Mouse (Mus musculus) cerebellum, postnatal 25 days (tissue): Measurements from ENCODE around the gene Il12rb1.

ENCODE experiments used
- DNase-seq, 2 experiments: peaks; one replicate each; pipeline ENCODE4 v3.0.0; 2021; ENCODE audit warnings: mixed read lengths in 2 of 2

Il12rb1 gene

GRCm38 (mm10) chr8:70832371-70832770 is 24.1 kb downstream of the Il12rb1 start:
- DNase-seq = no peak

GRCm38 (mm10) chr8:70833018-70833482 is 24.8 kb downstream of the Il12rb1 start:
- no peak for DNase-seq

DNA sequence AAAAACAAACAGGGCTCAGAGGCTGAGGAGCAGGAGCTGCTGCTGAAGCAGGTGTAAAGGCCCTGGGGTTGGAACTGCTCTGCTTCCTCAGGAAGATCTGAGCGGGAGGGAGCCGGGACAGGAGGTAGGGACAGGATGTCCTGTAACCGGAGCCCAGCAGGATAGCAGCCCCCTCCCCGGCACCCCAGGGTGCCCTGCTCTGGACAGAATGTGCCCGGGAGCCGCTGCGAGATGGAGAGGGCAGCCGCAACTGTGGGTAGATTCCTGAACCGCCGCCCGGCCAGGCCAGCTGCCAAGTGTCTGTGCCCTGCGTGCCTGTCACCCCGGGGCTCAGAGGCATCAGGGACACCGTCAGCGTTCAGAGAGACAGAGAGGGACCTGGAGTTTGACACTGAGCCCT is 25.3 kb downstream of the Il12rb1 start:
- peak; percentile 50 to 68 for DNase-seq

- no peak for DNase-seq
Observed at GRCm38 (mm10) chr8:70834071-70834470, 25.8 kb downstream of the Il12rb1 start.

GRCm38 (mm10) chr8:70836666-70837065 is 28.4 kb downstream of the Il12rb1 start:
- DNase-seq = no peak

- peak in 1 of 2 experiments; percentile 34 for DNase-seq
Observed at GRCm38 (mm10) chr8:70838654-70839407, 30.6 kb downstream of the Il12rb1 start.

DNA sequence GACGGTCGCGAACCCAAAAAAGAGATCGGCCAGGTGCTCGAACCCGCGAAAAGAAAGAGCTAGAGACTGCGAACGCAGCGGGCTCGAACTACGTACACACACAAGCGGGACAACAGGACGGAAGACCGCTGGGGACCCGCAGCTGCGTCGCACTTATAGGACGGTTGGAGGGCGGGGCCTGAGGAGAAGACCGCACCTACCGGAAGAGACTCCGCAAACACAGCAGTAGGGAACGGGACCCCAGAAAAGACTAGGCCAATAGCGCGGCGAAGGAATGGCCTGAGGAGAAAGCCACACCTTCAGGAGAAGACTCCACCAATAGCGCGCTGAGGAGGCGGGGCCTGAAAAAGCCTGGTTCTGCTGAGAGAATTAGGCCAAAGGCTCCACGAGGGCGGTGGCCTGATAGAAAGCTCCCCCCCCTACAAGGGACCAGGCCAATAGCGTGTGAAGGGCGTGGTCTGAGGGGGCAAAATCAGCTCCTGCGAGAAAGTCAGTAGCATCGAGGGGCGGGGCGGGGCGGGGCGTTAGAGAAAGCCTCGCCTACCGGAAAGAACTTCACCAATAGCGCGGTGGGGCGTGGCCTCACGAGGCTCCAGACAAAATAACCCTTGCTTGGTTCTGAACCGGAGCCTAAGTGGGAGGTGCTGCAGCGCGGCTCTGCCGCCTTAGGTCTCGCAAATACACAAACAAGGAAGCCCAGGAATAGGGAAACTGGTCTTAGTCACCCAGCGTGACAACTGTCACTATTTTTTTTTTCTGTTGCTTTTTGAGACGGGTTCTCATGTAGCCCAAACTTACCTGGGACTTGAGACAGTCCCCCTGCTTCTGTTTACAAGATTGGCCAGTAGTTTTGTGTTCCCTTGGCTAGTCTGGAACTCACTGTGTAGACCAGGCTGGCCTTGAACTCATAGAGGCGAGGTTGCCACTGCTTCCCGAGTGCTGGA is 31.4 kb downstream of the Il12rb1 start, which contains the start of gene Arrdc2:
TSS of gene Arrdc2 (minus strand) at position 313 of the 944 bp plus-strand sequence.
- peak; percentile 95 to 97 for DNase-seq

DNA sequence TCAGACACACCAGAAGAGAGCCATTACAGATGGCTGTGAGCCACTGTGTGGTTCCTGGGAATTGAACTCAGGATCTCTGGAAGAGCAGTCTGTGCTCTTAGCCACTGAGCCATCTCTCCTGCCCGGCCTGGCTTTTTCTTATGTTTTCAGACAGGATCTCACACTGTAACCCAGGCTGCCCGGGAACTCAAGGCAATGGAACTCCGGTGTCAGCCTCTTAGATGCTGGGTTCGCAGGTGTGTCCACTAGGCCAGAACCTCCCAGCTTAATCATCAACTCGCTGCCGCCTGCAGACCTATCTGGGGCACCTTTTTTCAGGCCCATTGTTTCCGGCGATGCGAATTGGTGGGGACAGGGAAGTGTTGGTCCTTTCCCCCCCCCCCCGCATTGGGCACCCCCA is 32.3 kb downstream of the Il12rb1 start:
- no peak for DNase-seq

DNA sequence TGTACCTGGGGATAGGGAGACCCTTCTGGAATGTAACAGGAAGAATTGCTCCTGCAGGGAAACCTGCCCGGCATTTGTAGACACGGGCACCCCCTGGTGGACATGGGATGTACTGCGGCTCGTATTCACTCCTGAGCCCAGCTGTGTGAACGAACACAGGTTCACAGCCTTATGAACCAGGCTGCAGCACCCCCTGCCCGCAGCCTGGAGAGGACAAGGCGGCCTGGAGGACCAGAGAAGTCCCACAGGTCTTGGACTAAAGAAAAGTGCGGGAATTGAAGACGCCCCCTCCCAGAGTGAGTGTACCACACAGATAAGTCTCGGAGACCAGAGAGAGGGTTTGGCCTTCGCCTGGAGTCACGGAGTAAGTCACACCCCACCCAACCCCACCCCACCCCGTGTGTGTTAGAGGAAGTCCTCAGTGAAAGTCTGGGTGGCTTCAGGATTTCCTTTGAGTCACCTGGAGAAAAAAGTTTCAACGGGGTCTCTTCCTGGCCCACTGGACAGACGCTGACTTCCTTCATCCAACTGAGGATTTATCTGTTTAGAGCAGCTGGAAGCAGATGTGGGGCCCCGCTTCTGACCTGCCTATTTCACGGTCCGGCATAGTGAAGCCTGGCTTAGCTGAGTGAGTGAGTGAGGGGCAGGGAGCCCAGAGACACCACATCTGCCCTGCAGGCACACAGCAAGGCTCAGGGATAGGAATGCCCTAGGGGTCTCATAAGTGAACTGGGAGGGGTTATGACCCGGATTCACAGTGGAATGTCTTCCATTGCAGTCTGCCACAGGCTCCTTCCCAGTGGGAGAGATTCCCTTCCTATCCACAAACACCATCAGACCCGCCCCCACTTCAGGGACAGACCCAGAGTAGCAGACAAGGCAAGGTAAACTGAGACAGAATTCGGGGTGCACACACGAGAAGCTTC is 33.2 kb downstream of the Il12rb1 start:
- peak; percentile 93 to 94 for DNase-seq

DNA sequence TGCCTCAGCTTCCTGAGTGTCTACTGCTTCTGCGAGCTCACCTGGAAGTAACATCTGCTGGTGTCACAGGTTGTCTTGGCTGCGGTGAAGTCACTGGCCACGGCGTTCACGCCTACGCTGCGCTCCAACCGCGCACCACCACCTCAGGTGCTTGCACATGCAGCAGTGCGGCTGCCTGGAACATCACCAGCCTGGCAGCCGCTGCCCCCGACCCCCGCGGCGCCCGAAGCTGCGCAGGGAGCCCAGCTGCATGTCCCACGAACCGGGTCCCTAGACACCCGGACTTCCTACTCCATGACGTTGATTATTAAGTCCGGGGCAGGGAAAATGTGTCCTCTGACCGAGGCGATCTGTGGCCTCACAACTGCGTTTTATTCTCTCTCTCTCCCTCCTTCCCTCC is 34.2 kb downstream of the Il12rb1 start:
- no peak for DNase-seq

DNA sequence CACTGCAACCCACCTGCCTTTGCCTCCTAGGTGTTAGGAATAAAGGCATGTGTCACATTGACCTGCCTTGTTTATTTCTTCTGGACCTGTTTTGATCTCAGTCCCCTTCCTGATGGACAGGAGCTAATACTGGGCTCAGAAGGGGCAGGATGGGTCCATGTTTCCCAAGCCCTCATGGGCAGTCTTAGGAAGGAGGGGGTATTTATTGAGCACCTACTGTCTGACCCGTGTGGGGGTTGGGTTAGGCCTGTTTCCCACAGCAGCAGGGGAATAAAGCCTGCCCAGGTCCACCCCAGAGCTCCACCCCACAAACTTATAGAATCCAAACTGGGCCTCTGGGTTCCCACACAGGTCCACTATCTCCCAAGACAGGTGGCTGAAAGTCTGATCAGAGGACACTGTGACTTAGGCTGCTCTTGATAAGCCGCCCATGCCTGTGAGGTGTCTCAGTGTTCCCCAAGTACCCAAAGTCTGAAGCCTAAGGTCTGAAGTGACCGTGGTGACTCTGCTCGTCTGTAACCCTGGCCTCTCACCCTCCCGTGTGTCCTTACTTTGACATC is 35.0 kb downstream of the Il12rb1 start:
- no peak for DNase-seq

GRCm38 (mm10) chr8:70843941-70844340 is 35.7 kb downstream of the Il12rb1 start:
- no peak for DNase-seq

DNA sequence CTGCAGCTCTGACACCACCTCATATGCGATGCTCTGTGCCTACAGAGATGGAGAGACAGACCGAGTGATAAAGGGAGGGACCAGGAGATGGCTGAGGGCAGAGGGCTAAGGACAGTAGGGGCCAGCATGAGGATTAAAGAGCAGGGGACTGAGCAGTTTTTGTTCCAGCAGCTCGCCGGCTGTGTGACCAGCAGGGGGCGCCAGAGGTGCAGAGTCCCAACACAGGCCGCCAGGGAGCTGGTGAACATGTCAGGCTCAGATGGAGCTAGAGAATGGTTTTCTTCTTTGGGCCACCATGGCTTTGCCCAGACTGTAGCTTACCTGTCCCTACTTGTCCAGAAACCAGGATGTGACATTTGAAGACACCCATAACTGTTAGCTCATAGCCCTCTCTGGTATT is 36.3 kb downstream of the Il12rb1 start:
- DNase-seq = peak; percentile 91 to 94

DNA sequence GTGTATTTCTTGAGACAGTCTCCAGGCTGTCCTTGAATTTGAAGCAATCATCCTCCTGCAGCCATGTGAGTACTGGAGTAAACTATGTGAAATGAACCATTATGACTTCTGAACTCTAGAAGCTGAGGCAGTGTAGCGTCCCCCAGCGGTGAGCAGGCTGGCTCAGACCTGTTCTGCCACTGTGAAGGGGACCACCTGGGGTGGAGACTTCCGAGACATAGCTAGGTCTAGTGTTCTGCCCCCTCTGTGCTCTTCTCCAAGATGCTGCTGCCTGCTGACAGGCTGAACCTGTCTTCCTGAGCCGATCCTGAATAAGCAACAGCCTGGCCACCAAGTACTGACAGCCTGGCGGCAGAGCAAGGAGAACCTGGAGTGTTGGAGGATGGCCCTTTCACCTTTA is 36.9 kb downstream of the Il12rb1 start:
- peak in 1 of 2 experiments; percentile 25 for DNase-seq

GRCm38 (mm10) chr8:70846371-70847154 is 38.3 kb downstream of the Il12rb1 start:
- DNase-seq = no peak

- DNase-seq = no peak
Observed at GRCm38 (mm10) chr8:70849333-70849990, 41.2 kb downstream of the Il12rb1 start.

DNA sequence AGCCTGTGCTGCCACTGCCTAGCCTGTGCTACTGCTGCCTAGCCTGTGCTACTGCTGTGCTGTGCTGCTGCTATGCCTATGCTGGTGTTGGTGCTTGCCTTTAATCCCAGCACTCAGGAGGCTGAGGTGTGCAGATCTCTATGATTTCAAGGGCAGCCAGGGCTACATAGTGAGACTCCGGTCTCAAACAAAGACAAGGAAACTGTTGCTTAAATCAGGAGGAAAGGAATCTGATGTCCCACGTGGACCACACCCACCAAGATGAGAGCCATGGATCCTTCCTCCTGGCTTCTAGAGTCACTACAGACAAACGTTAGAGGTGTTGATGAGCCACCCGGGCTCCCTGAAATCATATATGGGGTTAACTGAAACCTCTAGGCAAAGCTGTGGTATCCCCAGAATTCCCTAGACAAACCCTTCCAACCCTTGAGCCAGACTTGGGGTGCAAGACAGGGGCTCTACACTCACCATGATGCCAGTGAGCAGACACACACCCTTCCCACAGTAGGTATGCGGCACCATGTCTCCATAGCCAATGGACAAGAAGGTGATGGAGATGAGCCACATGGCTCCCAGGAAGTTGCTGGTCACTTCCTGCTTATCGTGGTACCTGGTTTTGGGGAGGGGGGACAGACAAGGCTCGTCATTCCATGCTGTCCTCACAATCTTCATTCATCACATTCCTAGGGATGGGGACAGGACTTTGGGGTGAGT is 42.0 kb downstream of the Il12rb1 start:
- no peak for DNase-seq

DNA sequence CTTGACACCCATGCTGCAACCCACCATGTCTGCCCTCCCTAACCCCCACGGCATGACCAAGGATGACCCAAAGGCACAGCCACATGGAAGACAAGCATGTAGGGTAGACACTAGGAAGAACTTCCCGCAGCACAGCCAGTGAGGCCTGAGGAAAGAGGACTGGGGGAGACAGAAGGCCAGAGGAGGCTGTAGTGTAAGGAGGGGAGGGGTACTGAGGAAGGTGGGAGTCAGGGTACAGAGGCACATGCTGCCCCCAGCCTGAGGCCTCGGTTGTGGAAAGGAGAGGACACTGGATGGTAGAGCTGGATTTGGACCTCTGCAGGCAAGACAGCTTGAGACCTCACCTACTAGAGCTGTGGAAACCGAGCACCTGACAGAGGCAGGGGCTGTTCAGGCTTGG is 42.7 kb downstream of the Il12rb1 start:
- no peak for DNase-seq

- DNase-seq = no peak
Observed at GRCm38 (mm10) chr8:70851837-70852236, 43.6 kb downstream of the Il12rb1 start.
